Mouse (Mus musculus): ENCODE data around the gene Fasn. TPM values are rescaled to one million over a fixed set of nuclear protein-coding genes. Genes with fewer than 3 reads are reported as not detected.
"Not testable (repeated sequence)": the region's sequence is repeated elsewhere in the genome, so short reads cannot be mapped to it uniquely, and the experiment has no call there.

The Fasn gene
- polyA plus RNA-seq (2016; fragmentation: Nextera tagmentation; extraction: Ambion mirVana) = 70.3 and 79.1 TPM in 2 replicates

- peak within 1 kb of the TSS; percentile 91 for H3K4me3 ChIP-seq (replicated peaks)
- peak within 1 kb of the TSS; percentile 97 for H3K4me2 ChIP-seq
- H3K4me1 ChIP-seq (replicated peaks) = peaks cover 34% of the 10 kb centered on the region
- H3K27ac ChIP-seq = peak within 1 kb of the TSS; percentile 99
- ATAC-seq (ENCODE audit: insufficient number of reproducible peaks, insufficient read depth, low FRiP score, low TSS enrichment, low read depth) = peak; percentile 89
- under 1% methylated on average over 102 of the region's 109 CpGs for WGBS
- H3K36me3 ChIP-seq = peaks cover 38% of the 10 kb centered on the region
- H3K27me3 ChIP-seq = no peaks in the 10 kb centered on the region
- H3K9ac ChIP-seq (replicated peaks) = peak within 1 kb of the TSS; percentile 93
- H3K9me3 ChIP-seq = no peaks in the 10 kb centered on the region
Measured at GRCm38 (mm10) chr11:120823956-120824786, at the start of gene Fasn. Fasn (minus strand) TSS chr11:120824547.

GRCm38 (mm10) chr11:120873206-120873605 lies 48.9 kb upstream of the Fasn start:
- WGBS = 63% methylated on average over 6 of the region's 6 CpGs
- Histone ChIP-seq H3K27ac (peak overlapping the region; percentile 45; the same call in 1 of the 2 replicates), H3K9me3 (no peaks in the 10 kb centered on the region), H3K4me2 (no peak overlapping the region), H3K36me3 (peaks cover 28% of the 10 kb centered on the region; the same call in 1 of the 2 replicates), H3K4me1 (replicated peaks) (no peaks in the 10 kb centered on the region; the same call in 1 of the 2 replicates), H3K4me3 (replicated peaks) (no peak overlapping the region), H3K9ac (replicated peaks) (0 out of 2 replicates have a peak overlapping the region, but pooled peaks have one; percentile 8), H3K27me3 (no peaks in the 10 kb centered on the region)
- ATAC-seq (ENCODE audit: insufficient number of reproducible peaks, insufficient read depth, low FRiP score, low TSS enrichment, low read depth) = no peak

GRCm38 (mm10) chr11:120871521-120871920 lies 47.2 kb upstream of the Fasn start:
- Histone ChIP-seq H3K27me3 (no peaks in the 10 kb centered on the region), H3K27ac (no peak overlapping the region), H3K36me3 (0 out of 2 replicates have a peak, but pooled peaks cover 12% of the 10 kb centered on the region), H3K4me3 (replicated peaks) (no peak overlapping the region), H3K4me1 (replicated peaks) (no peaks in the 10 kb centered on the region; the same call in 1 of the 2 replicates), H3K9me3 (no peaks in the 10 kb centered on the region), H3K9ac (replicated peaks) (no peak overlapping the region), H3K4me2 (no peak overlapping the region)
- no peak for ATAC-seq (ENCODE audit: insufficient number of reproducible peaks, insufficient read depth, low FRiP score, low TSS enrichment, low read depth)
- 95% methylated on average over 9 of the region's 9 CpGs for WGBS

DNA sequence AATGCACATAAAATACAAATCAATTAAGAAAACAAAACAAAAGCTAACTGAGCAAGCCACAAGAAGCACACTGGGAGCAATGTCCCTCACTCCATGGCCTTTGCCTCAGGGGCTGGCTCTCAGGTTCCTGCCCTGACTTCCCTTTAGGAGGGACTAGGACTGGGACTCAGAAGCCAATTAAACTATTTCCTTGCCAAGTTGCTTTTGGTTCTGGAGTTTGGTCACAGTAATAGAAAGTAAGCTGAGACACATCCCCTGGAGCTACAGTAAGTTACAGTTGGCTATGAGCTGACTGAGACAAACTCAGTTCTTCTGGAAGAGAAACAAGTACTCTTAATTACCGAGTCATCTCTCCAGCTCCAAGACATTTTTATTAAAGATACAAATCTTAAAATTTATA lies 41.5 kb upstream of the Fasn start:
- no peak overlapping the region for H3K4me3 ChIP-seq (replicated peaks)
- no peak overlapping the region for H3K27ac ChIP-seq
- WGBS = 78% methylated on average over 1 of the region's 1 CpGs
- H3K4me1 ChIP-seq (replicated peaks) = no peaks in the 10 kb centered on the region
- H3K4me2 ChIP-seq = no peak overlapping the region
- no peak overlapping the region for H3K9ac ChIP-seq (replicated peaks)
- H3K27me3 ChIP-seq = no peaks in the 10 kb centered on the region
- no peak for ATAC-seq (ENCODE audit: insufficient number of reproducible peaks, insufficient read depth, low FRiP score, low TSS enrichment, low read depth)
- no peaks in the 10 kb centered on the region for H3K9me3 ChIP-seq
- H3K36me3 ChIP-seq = peaks cover 9% of the 10 kb centered on the region; the same call in 1 of the 2 replicates

DNA sequence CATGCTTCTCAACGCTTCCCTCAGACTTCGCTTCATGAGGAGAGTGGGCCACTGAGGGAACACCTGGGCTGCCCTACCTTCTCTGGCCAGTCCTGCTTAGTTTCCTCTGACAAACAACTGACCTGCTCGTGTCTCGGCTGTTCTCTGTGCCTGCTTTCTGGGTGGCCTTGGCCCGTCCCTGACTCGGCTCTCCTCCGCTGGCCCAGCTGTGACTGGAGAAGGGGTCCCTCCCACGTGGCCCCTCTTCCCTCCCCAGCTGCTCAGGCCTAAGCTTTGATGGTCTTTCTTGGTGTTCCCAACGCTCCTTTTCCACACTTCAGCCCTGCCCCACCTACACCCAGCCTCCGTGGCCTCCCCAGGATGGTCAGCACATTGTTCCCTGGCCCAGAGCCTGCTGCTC lies 38.5 kb upstream of the Fasn start:
- H3K27ac ChIP-seq = no peak overlapping the region
- H3K27me3 ChIP-seq = no peaks in the 10 kb centered on the region
- peaks cover 36% of the 10 kb centered on the region for H3K36me3 ChIP-seq
- 71% methylated on average over 10 of the region's 10 CpGs for WGBS
- no peaks in the 10 kb centered on the region for H3K4me1 ChIP-seq (replicated peaks)
- no peak for ATAC-seq (ENCODE audit: insufficient number of reproducible peaks, insufficient read depth, low FRiP score, low TSS enrichment, low read depth)
- no peaks in the 10 kb centered on the region for H3K9me3 ChIP-seq
- H3K9ac ChIP-seq (replicated peaks) = no peak overlapping the region
- H3K4me3 ChIP-seq (replicated peaks) = no peak overlapping the region
- no peak overlapping the region for H3K4me2 ChIP-seq

DNA sequence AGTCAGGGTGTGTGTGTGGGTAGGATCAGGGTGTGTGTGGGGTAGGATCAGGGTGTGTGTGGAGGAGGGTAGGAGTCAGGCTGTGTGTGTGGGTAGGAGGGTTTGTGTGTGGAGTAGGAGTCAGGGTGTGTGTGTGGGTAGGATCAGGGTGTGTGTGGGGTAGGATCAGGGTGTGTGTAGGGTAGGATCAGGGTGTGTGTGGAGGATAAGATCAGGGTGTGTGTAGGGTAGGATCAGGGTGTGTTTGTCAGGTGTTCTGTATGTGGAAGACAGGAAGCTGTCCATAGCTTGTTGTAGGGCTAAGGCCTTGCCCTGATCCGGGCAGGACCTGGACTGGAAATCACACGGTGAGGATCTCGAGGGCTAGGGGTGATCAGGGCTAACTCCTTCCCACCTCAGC lies 31.6 kb upstream of the Fasn start:
- not testable (repeated sequence) for ATAC-seq (ENCODE audit: insufficient number of reproducible peaks, insufficient read depth, low FRiP score, low TSS enrichment, low read depth); H3K9me3 ChIP-seq; H3K9ac ChIP-seq (replicated peaks); H3K4me3 ChIP-seq (replicated peaks); H3K27ac ChIP-seq; H3K4me1 ChIP-seq (replicated peaks); H3K4me2 ChIP-seq; H3K27me3 ChIP-seq
- 85% methylated on average over 3 of the region's 3 CpGs for WGBS
- H3K36me3 ChIP-seq = peaks cover 59% of the 10 kb centered on the region

DNA sequence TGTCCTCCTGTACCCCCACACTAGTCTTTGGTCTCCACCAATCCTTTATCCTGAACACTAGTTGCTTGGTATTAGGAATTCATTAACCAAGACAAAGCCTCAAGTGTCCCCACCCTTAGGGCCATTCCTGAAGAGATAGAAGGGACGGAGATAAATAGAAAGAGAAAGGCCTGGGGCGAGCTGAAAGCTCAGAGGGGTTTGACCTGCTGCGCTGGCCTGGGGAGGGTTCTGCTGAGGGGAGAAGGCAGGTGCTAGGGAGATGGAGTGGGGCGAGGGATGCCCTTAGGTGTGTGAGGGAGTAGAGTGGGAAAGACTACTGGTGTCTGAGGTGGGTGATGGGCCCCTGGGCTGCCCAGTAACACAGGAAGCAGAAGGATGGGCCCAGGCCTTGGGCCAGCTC lies 29.4 kb upstream of the Fasn start:
- Histone ChIP-seq H3K9ac (replicated peaks) (no peak overlapping the region), H3K36me3 (peaks cover 41% of the 10 kb centered on the region), H3K9me3 (no peaks in the 10 kb centered on the region), H3K4me1 (replicated peaks) (0 out of 2 replicates have a peak, but pooled peaks cover 4% of the 10 kb centered on the region), H3K27me3 (no peaks in the 10 kb centered on the region), H3K4me2 (no peak overlapping the region), H3K27ac (no peak overlapping the region), H3K4me3 (replicated peaks) (no peak overlapping the region)
- no peak for ATAC-seq (ENCODE audit: insufficient number of reproducible peaks, insufficient read depth, low FRiP score, low TSS enrichment, low read depth)
- 85% methylated on average over 4 of the region's 4 CpGs for WGBS

- peaks cover 35% of the 10 kb centered on the region for H3K36me3 ChIP-seq
- 0 out of 2 replicates have a peak, but pooled peaks cover 4% of the 10 kb centered on the region for H3K4me1 ChIP-seq (replicated peaks)
- H3K4me2 ChIP-seq = no peak overlapping the region
- no peaks in the 10 kb centered on the region for H3K27me3 ChIP-seq
- H3K9me3 ChIP-seq = no peaks in the 10 kb centered on the region
- no peak overlapping the region for H3K9ac ChIP-seq (replicated peaks)
- H3K4me3 ChIP-seq (replicated peaks) = no peak overlapping the region
- ATAC-seq (ENCODE audit: insufficient number of reproducible peaks, insufficient read depth, low FRiP score, low TSS enrichment, low read depth) = no peak
- 96% methylated on average over 4 of the region's 4 CpGs for WGBS
- no peak overlapping the region for H3K27ac ChIP-seq
Measured at GRCm38 (mm10) chr11:120853158-120853557, 28.8 kb upstream of the Fasn start.

GRCm38 (mm10) chr11:120852083-120852935 lies 28.0 kb upstream of the Fasn start:
- H3K4me3 ChIP-seq (replicated peaks) = no peak overlapping the region
- H3K36me3 ChIP-seq = peaks cover 26% of the 10 kb centered on the region
- H3K9ac ChIP-seq (replicated peaks) = no peak overlapping the region
- 66% methylated on average over 11 of the region's 11 CpGs for WGBS
- H3K4me2 ChIP-seq = no peak overlapping the region
- H3K27ac ChIP-seq = no peak overlapping the region
- no peak for ATAC-seq (ENCODE audit: insufficient number of reproducible peaks, insufficient read depth, low FRiP score, low TSS enrichment, low read depth)
- H3K4me1 ChIP-seq (replicated peaks) = 0 out of 2 replicates have a peak, but pooled peaks cover 4% of the 10 kb centered on the region
- H3K9me3 ChIP-seq = no peaks in the 10 kb centered on the region
- no peaks in the 10 kb centered on the region for H3K27me3 ChIP-seq

DNA sequence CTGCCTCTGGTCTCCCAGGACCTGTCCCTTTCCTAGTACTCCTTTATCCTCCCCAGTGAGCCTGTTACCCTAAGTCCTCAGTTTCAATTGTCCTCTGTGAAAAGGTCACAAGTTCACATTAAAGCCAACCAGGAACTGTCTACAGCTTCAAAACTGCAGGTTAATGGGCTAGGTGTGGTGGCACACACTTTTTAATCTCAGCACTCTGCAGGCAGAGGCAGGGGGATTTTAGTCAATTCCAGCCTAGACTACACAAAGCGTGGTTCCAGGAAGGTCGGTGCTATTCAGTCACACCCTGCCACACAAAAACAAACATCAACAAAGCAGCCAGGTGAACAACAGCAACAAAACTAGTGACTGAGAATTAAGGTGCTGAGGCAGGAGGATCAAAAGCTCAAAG lies 27.2 kb upstream of the Fasn start:
- Histone ChIP-seq H3K4me2 (no peak overlapping the region), H3K9me3 (no peaks in the 10 kb centered on the region), H3K36me3 (peaks cover 23% of the 10 kb centered on the region; the same call in 1 of the 2 replicates), H3K9ac (replicated peaks) (no peak overlapping the region), H3K27ac (no peak overlapping the region), H3K4me3 (replicated peaks) (no peak overlapping the region), H3K27me3 (no peaks in the 10 kb centered on the region), H3K4me1 (replicated peaks) (0 out of 2 replicates have a peak, but pooled peaks cover 4% of the 10 kb centered on the region)
- WGBS = 73% methylated on average over 2 of the region's 2 CpGs
- ATAC-seq (ENCODE audit: insufficient number of reproducible peaks, insufficient read depth, low FRiP score, low TSS enrichment, low read depth) = no peak

- 60% methylated on average over 1 of the region's 1 CpGs for WGBS
- H3K27ac ChIP-seq = no peak overlapping the region
- H3K9me3 ChIP-seq = no peaks in the 10 kb centered on the region
Measured at GRCm38 (mm10) chr11:120851132-120851531, 26.8 kb upstream of the Fasn start.

More at GRCm38 (mm10) chr11:120851132-120851531, 26.8 kb upstream of the Fasn start:
- Histone ChIP-seq H3K36me3 (peaks cover 21% of the 10 kb centered on the region; the same call in 1 of the 2 replicates), H3K27me3 (no peaks in the 10 kb centered on the region), H3K4me1 (replicated peaks) (0 out of 2 replicates have a peak, but pooled peaks cover 4% of the 10 kb centered on the region), H3K4me2 (no peak overlapping the region), H3K9ac (replicated peaks) (no peak overlapping the region), H3K4me3 (replicated peaks) (no peak overlapping the region)
- ATAC-seq (ENCODE audit: insufficient number of reproducible peaks, insufficient read depth, low FRiP score, low TSS enrichment, low read depth) = no peak
